Mouse (Mus musculus): ENCODE measurements around the gene Thap12. TPM values are rescaled to one million over a fixed set of nuclear protein-coding genes. Genes with fewer than 3 reads are reported as not detected.

The Thap12 gene
- polyA plus RNA-seq (2012; rRNA removed), result 38.9 and 39.3 TPM in 2 replicates

GRCm38 (mm10) chr7:98702283-98703240, at the start of gene Thap12:
Gene Thap12, plus strand, starts transcription at chr7:98703103.
- TF ChIP-seq POLR2A (IDR thresholded peaks at IDR 0.05; ENCODE audit: extremely low read depth, insufficient read depth, low read length) (peak; percentile 94), CTCF (IDR thresholded peaks at IDR 0.05; ENCODE audit: extremely low read depth, insufficient read depth, low read length) (no peak)

GRCm38 (mm10) chr7:98655681-98656530, 47.0 kb upstream of the Thap12 start:
- peak overlapping the region; percentile 78 for H3K27ac ChIP-seq (ENCODE audit: insufficient read depth, low read length)
- H3K4me1 ChIP-seq (ENCODE audit: control insufficient read depth, insufficient read depth, low read length), result peaks cover 1% of the 10 kb centered on the region; the same call in 1 of the 2 replicates
- TF ChIP-seq CTCF (IDR thresholded peaks at IDR 0.05; ENCODE audit: extremely low read depth, insufficient read depth, low read length) (no peak), POLR2A (IDR thresholded peaks at IDR 0.05; ENCODE audit: extremely low read depth, insufficient read depth, low read length) (peak; percentile 54; the same call in 1 of the 2 replicates)
- H3K4me3 ChIP-seq (ENCODE audit: insufficient read depth, low read length), result peak overlapping the region; percentile 67

More at GRCm38 (mm10) chr7:98702283-98703240, at the start of gene Thap12:
- Histone ChIP-seq H3K4me1 (ENCODE audit: control insufficient read depth, insufficient read depth, low read length) (peaks cover 9% of the 10 kb centered on the region; the same call in 1 of the 2 replicates), H3K27ac (ENCODE audit: insufficient read depth, low read length) (0 out of 2 replicates have a peak within 1 kb of the TSS, but pooled peaks have one; percentile 4), H3K4me3 (ENCODE audit: insufficient read depth, low read length) (peak within 1 kb of the TSS; percentile 64)

- H3K4me3 ChIP-seq (ENCODE audit: insufficient read depth, low read length), result peak within 1 kb of the TSS; percentile 67
- H3K27ac ChIP-seq (ENCODE audit: insufficient read depth, low read length), result peak within 1 kb of the TSS; percentile 78
- peak; percentile 93 for TF ChIP-seq POLR2A (IDR thresholded peaks at IDR 0.05; ENCODE audit: extremely low read depth, insufficient read depth, low read length)
- TF ChIP-seq CTCF (IDR thresholded peaks at IDR 0.05; ENCODE audit: extremely low read depth, insufficient read depth, low read length), result no peak
- peaks cover 1% of the 10 kb centered on the region; the same call in 1 of the 2 replicates for H3K4me1 ChIP-seq (ENCODE audit: control insufficient read depth, insufficient read depth, low read length)
These were observed 46.2 kb upstream of the Thap12 start, which contains the start of gene Emsy for GRCm38 (mm10) chr7:98656531-98657221. Gene Emsy, minus strand, starts transcription at chr7:98656783.

GRCm38 (mm10) chr7:98665166-98665565, 37.7 kb upstream of the Thap12 start:
- TF ChIP-seq POLR2A (IDR thresholded peaks at IDR 0.05; ENCODE audit: extremely low read depth, insufficient read depth, low read length), result no peak
- Histone ChIP-seq H3K4me3 (ENCODE audit: insufficient read depth, low read length) (no peak overlapping the region), H3K27ac (ENCODE audit: insufficient read depth, low read length) (no peak overlapping the region), H3K4me1 (ENCODE audit: control insufficient read depth, insufficient read depth, low read length) (no peaks in the 10 kb centered on the region)

- TF ChIP-seq POLR2A (IDR thresholded peaks at IDR 0.05; ENCODE audit: extremely low read depth, insufficient read depth, low read length) (no peak), CTCF (IDR thresholded peaks at IDR 0.05; ENCODE audit: extremely low read depth, insufficient read depth, low read length) (no peak)
These were observed 37.2 kb upstream of the Thap12 start for GRCm38 (mm10) chr7:98665726-98666125.

DNA sequence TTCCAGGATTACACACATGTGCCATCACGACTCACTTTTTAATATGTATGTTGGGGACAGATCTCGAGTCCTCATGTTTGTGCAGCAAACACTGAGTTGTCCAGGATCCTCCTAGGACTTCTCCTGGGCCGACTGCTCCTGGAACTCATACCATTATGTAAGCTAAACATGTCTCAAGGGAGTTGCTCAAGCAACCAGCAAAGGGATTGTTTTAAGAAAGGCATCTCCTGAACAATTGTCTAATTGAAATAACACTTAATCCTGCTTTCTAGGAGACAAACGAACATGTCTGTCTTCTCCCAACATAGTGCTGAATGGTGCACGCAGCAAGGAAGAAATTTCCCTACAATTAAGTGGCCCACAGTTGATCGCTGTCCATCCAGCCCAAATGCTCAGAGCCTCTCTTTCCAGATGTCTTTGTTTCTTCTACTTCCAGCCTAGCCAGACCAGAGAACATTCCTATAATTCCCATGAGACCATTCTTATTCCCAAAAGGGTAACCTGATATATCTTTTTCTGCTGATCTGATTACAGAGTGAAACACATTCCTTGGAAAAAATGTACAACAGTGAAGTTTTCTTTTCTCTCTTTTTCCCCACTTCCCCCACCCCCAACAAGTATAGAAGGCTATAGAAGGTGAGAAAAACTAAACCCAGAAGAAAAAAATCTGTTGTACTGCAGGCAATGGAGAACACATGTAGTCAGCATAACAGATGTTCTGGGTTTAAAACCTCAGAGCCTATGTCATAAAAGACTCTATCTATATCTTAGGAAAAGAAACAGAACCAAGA, 34.8 kb upstream of the Thap12 start:
- no peak overlapping the region for H3K27ac ChIP-seq (ENCODE audit: insufficient read depth, low read length)
- H3K4me1 ChIP-seq (ENCODE audit: control insufficient read depth, insufficient read depth, low read length), result no peaks in the 10 kb centered on the region
- TF ChIP-seq POLR2A (IDR thresholded peaks at IDR 0.05; ENCODE audit: extremely low read depth, insufficient read depth, low read length), result no peak
- TF ChIP-seq CTCF (IDR thresholded peaks at IDR 0.05; ENCODE audit: extremely low read depth, insufficient read depth, low read length), result no peak
- no peak overlapping the region for H3K4me3 ChIP-seq (ENCODE audit: insufficient read depth, low read length)

More at GRCm38 (mm10) chr7:98665726-98666125, 37.2 kb upstream of the Thap12 start:
- Histone ChIP-seq H3K27ac (ENCODE audit: insufficient read depth, low read length) (no peak overlapping the region), H3K4me1 (ENCODE audit: control insufficient read depth, insufficient read depth, low read length) (no peaks in the 10 kb centered on the region), H3K4me3 (ENCODE audit: insufficient read depth, low read length) (no peak overlapping the region)

- Histone ChIP-seq H3K27ac (ENCODE audit: insufficient read depth, low read length) (no peak overlapping the region), H3K4me1 (ENCODE audit: control insufficient read depth, insufficient read depth, low read length) (no peaks in the 10 kb centered on the region), H3K4me3 (ENCODE audit: insufficient read depth, low read length) (no peak overlapping the region)
- TF ChIP-seq POLR2A (IDR thresholded peaks at IDR 0.05; ENCODE audit: extremely low read depth, insufficient read depth, low read length), result no peak
- no peak for TF ChIP-seq CTCF (IDR thresholded peaks at IDR 0.05; ENCODE audit: extremely low read depth, insufficient read depth, low read length)
These were observed 32.1 kb upstream of the Thap12 start for GRCm38 (mm10) chr7:98670831-98671230.

DNA sequence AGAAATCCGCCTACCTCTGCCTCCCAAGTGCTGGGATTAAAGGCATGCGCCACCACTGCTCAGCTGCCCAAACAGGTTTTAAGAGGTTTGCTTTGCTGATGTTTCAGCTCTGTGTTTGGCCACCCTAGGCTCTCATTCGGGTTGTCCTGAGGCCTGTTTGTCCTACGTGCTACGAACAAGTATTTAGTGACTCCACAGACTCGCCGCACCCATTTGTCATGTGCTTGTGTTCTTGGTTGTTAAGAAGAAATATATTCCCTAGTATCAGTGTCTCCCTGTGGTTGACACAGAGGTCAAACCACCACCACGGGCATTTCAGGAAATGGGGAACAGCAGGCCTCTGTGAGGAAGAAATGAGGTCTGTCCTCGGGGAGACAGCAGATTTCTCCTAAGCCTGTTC, 31.5 kb upstream of the Thap12 start:
- no peaks in the 10 kb centered on the region for H3K4me1 ChIP-seq (ENCODE audit: control insufficient read depth, insufficient read depth, low read length)
- H3K27ac ChIP-seq (ENCODE audit: insufficient read depth, low read length), result no peak overlapping the region
- TF ChIP-seq POLR2A (IDR thresholded peaks at IDR 0.05; ENCODE audit: extremely low read depth, insufficient read depth, low read length) (no peak), CTCF (IDR thresholded peaks at IDR 0.05; ENCODE audit: extremely low read depth, insufficient read depth, low read length) (no peak)
- H3K4me3 ChIP-seq (ENCODE audit: insufficient read depth, low read length), result no peak overlapping the region

All from cortical plate, adult 2 months (tissue).